Mouse (Mus musculus) neural tube, embryonic 11.5 days (tissue): ENCODE results near the gene Cstb. TPM values are rescaled to one million over a fixed set of nuclear protein-coding genes. Genes with fewer than 3 reads are reported as not detected.

Experiments used
- ATAC-seq: fragments of 200-750 bp; cut with Nextera tagmentation; 2 replicates; pipeline ENCODE4 v1.8.0; 2017; ENCODE audit warnings: moderate number of reproducible peaks, mild to moderate bottlenecking, moderate TSS enrichment, moderate library complexity; ENCODE audit not compliant: insufficient read depth, low FRiP score, low TSS enrichment
- DNase-seq: peaks from one replicate; pipeline ENCODE4 v3.0.0-alpha.2; 2015; ENCODE audit warnings: low spot score
- H3K27ac ChIP-seq: fragments of 300-500 bp; sonication (generic); 2 replicates; pipeline ENCODE4 v1.5.1; 2014; ENCODE audit warnings: low read depth, mild to moderate bottlenecking, low read length
- H3K27me3 ChIP-seq: fragments of 300-500 bp; sonication (generic); 2 replicates; pipeline ENCODE4 v1.6.1; 2014; ENCODE audit warnings: mild to moderate bottlenecking, low read length, mixed read lengths; ENCODE audit not compliant: control insufficient read depth, insufficient read depth
- H3K36me3 ChIP-seq: fragments of 300-500 bp; sonication (generic); 2 replicates; pipeline ENCODE4 v1.6.1; 2014; ENCODE audit warnings: mild to moderate bottlenecking, low read length, moderate library complexity, mixed read lengths; ENCODE audit not compliant: control insufficient read depth, insufficient read depth
- H3K4me1 ChIP-seq: fragments of 300-500 bp; sonication (generic); 2 replicates; pipeline ENCODE4 v1.6.1; 2014; ENCODE audit warnings: low read length, mixed read lengths; ENCODE audit not compliant: control insufficient read depth, insufficient read depth
- H3K4me2 ChIP-seq: fragments of 300-500 bp; sonication (generic); 2 replicates; pipeline ENCODE4 v1.6.1; 2014; ENCODE audit warnings: low read depth, mild to moderate bottlenecking, moderate library complexity
- H3K4me3 ChIP-seq: fragments of 300-500 bp; sonication (generic); 2 replicates; pipeline ENCODE4 v1.5.1; 2014; ENCODE audit warnings: low read depth, low read length
- H3K9ac ChIP-seq: fragments of 300-500 bp; sonication (generic); 2 replicates; pipeline ENCODE4 v1.6.1; 2014; ENCODE audit warnings: mild to moderate bottlenecking, low read length
- H3K9me3 ChIP-seq: fragments of 300-500 bp; sonication (generic); 2 replicates; pipeline ENCODE4 v1.6.1; 2016; ENCODE audit warnings: low read length; ENCODE audit not compliant: control insufficient read depth
- WGBS: fragments of 180-500 bp; shearing (Covaris S2); extraction: QIAGEN DNeasy Blood & Tissue Kit; methylation state at CpG from one replicate; pipeline ENCODE4 v1.1.7; 2014; 5-methylcytosine and 5-hydroxymethylcytosine counted together
- microRNA-seq: library from miRNA; unstranded; fragments of <30 nt; microRNA quantifications from one replicate; pipeline ENCODE4, GENCODE M21; 2016
- polyA plus RNA-seq: library from polyadenylated mRNA; unstranded; fragments of >200 nt; fragmentation: Nextera tagmentation; extraction: Ambion mirVana; gene quantifications from 2 replicates; pipeline ENCODE4 v1.2.1, GENCODE M21; 2014

Gene Cstb
- polyA plus RNA-seq, 1 experiment from 2014 or later = 111 TPM

- H3K9ac ChIP-seq = no peak overlapping the region
Measured at GRCm38 (mm10) chr10:78467761-78468310, 42.4 kb downstream of the Cstb start.

GRCm38 (mm10) chr10:78470582-78471313 lies 45.3 kb downstream of the Cstb start:
- peak overlapping the region; percentile 6; the same call in 1 of the 2 replicates for H3K4me2 ChIP-seq
- no peak for DNase-seq
- no peaks in the 10 kb centered on the region for H3K27me3 ChIP-seq
- H3K4me1 ChIP-seq = no peaks in the 10 kb centered on the region
- H3K27ac ChIP-seq = no peak overlapping the region
- no peaks in the 10 kb centered on the region for H3K36me3 ChIP-seq
- WGBS = 41% methylated on average over 15 of the region's 15 CpGs
- 0 out of 2 replicates have a peak, but pooled peaks have one; percentile 20 for ATAC-seq
- no peak overlapping the region for H3K4me3 ChIP-seq
- H3K9ac ChIP-seq = no peak overlapping the region
- no peaks in the 10 kb centered on the region for H3K9me3 ChIP-seq

More at GRCm38 (mm10) chr10:78467761-78468310, 42.4 kb downstream of the Cstb start:
- Histone ChIP-seq H3K27ac (no peak overlapping the region), H3K4me1 (peaks cover 8% of the 10 kb centered on the region), H3K36me3 (no peaks in the 10 kb centered on the region), H3K4me3 (no peak overlapping the region), H3K9me3 (no peaks in the 10 kb centered on the region), H3K4me2 (no peak overlapping the region), H3K27me3 (no peaks in the 10 kb centered on the region)
- 40% methylated on average over 2 of the region's 2 CpGs for WGBS
- ATAC-seq (no peak), DNase-seq (no peak)

GRCm38 (mm10) chr10:78472046-78472445 lies 46.6 kb downstream of the Cstb start:
- Histone ChIP-seq H3K4me3 (no peak overlapping the region), H3K4me2 (no peak overlapping the region), H3K4me1 (no peaks in the 10 kb centered on the region), H3K27me3 (no peaks in the 10 kb centered on the region), H3K9me3 (no peaks in the 10 kb centered on the region), H3K9ac (no peak overlapping the region), H3K36me3 (no peaks in the 10 kb centered on the region), H3K27ac (no peak overlapping the region)
- DNase-seq (no peak), ATAC-seq (no peak)
- 87% methylated on average over 3 of the region's 3 CpGs for WGBS

- H3K36me3 ChIP-seq = no peaks in the 10 kb centered on the region
- WGBS = 68% methylated on average over 5 of the region's 5 CpGs
- no peaks in the 10 kb centered on the region for H3K4me1 ChIP-seq
- ATAC-seq = no peak
- no peak overlapping the region for H3K9ac ChIP-seq
- H3K4me3 ChIP-seq = no peak overlapping the region
- no peak overlapping the region for H3K4me2 ChIP-seq
- DNase-seq = no peak
- no peaks in the 10 kb centered on the region for H3K27me3 ChIP-seq
- no peaks in the 10 kb centered on the region for H3K9me3 ChIP-seq
- H3K27ac ChIP-seq = no peak overlapping the region
Measured at GRCm38 (mm10) chr10:78473434-78473833, 48.0 kb downstream of the Cstb start.

- ATAC-seq (no peak), DNase-seq (no peak)
- no peaks in the 10 kb centered on the region for H3K9me3 ChIP-seq
- H3K4me1 ChIP-seq = no peaks in the 10 kb centered on the region
- no peak overlapping the region for H3K4me2 ChIP-seq
- no peaks in the 10 kb centered on the region for H3K27me3 ChIP-seq
- H3K36me3 ChIP-seq = no peaks in the 10 kb centered on the region
- WGBS = 76% methylated on average over 8 of the region's 8 CpGs
- no peak overlapping the region for H3K4me3 ChIP-seq
- no peak overlapping the region for H3K9ac ChIP-seq
- no peak overlapping the region for H3K27ac ChIP-seq
Measured at GRCm38 (mm10) chr10:78474759-78475158, 49.3 kb downstream of the Cstb start.

- peaks cover 3% of the 10 kb centered on the region; the same call in 1 of the 2 replicates for H3K4me1 ChIP-seq
- no peak overlapping the region for H3K9ac ChIP-seq
- H3K4me2 ChIP-seq = no peak overlapping the region
- H3K27ac ChIP-seq = no peak overlapping the region
- no peak for DNase-seq
- no peak for ATAC-seq
- 83% methylated on average over 4 of the region's 4 CpGs for WGBS
- no peaks in the 10 kb centered on the region for H3K27me3 ChIP-seq
- H3K36me3 ChIP-seq = no peaks in the 10 kb centered on the region
- no peaks in the 10 kb centered on the region for H3K9me3 ChIP-seq
- no peak overlapping the region for H3K4me3 ChIP-seq
Measured at GRCm38 (mm10) chr10:78476821-78477220, 51.4 kb downstream of the Cstb start.

Small RNAs within 50 kb of the gene (microRNA-seq; reads per million reads assigned to microRNA genes)
- gene Mir6410 (not detected), gene Mir6907 (1.6 reads per million), gene Mir6908 (not detected)

Other genes starting within 250 kb of the Cstb start
- 22.7 and 24.6 TPM in 2 replicates for gene Pwp2, start 240.5 kb upstream of the Cstb start, polyA plus RNA-seq
- 16.1 and 18.6 TPM in 2 replicates for gene Trappc10, start 181.0 kb upstream of the Cstb start, polyA plus RNA-seq
- gene Agpat3, start 73.2 kb upstream of the Cstb start, polyA plus RNA-seq = 49.3 and 49.7 TPM in 2 replicates
- gene Rrp1, start 12.6 kb upstream of the Cstb start, polyA plus RNA-seq = 257 and 278 TPM in 2 replicates
- gene Pdxk, start 39.3 kb downstream of the Cstb start, polyA plus RNA-seq = 6.9 and 7.4 TPM in 2 replicates
- gene Olfr1358, start 91.8 kb downstream of the Cstb start, polyA plus RNA-seq = not detected in 2 replicates
- 31.8 and 33.6 TPM in 2 replicates for gene Ilvbl, start 148.7 kb downstream of the Cstb start, polyA plus RNA-seq
- gene Syde1, start 166.3 kb downstream of the Cstb start, polyA plus RNA-seq = 13.9 and 14.0 TPM in 2 replicates
- gene Olfr1357, start 192.4 kb downstream of the Cstb start, polyA plus RNA-seq = not detected in 2 replicates